Mouse (Mus musculus): ENCODE data around the gene Dnttip1. TPM values are rescaled to one million over a fixed set of nuclear protein-coding genes. Genes with fewer than 3 reads are reported as not detected.

The Dnttip1 gene
- polyA plus RNA-seq, 1 experiment from 2014 or later = 80.6 TPM

- Histone ChIP-seq H3K4me2 (replicated peaks) (no peak overlapping the region), H3K27ac (no peak overlapping the region), H3K4me3 (no peak overlapping the region), H3K9me3 (no peaks in the 10 kb centered on the region), H3K9ac (no peak overlapping the region), H3K27me3 (0 out of 2 replicates have a peak, but pooled peaks cover 6% of the 10 kb centered on the region), H3K36me3 (peaks cover 21% of the 10 kb centered on the region), H3K4me1 (peaks cover 26% of the 10 kb centered on the region)
- 89% methylated on average over 5 of the region's 5 CpGs for WGBS
- ATAC-seq (ENCODE audit: low FRiP score, low read depth) = no peak
Observed at GRCm38 (mm10) chr2:164773989-164774364, 28.2 kb downstream of the Dnttip1 start.

- H3K4me3 ChIP-seq = no peak overlapping the region
- 90% methylated on average over 6 of the region's 6 CpGs for WGBS
- no peak overlapping the region for H3K27ac ChIP-seq
- H3K9ac ChIP-seq = no peak overlapping the region
- no peaks in the 10 kb centered on the region for H3K9me3 ChIP-seq
- 0 out of 2 replicates have a peak, but pooled peaks cover 6% of the 10 kb centered on the region for H3K27me3 ChIP-seq
- ATAC-seq (ENCODE audit: low FRiP score, low read depth) = no peak
- H3K4me1 ChIP-seq = peaks cover 13% of the 10 kb centered on the region
- no peak overlapping the region for H3K4me2 ChIP-seq (replicated peaks)
- peaks cover 21% of the 10 kb centered on the region for H3K36me3 ChIP-seq
Observed at GRCm38 (mm10) chr2:164776130-164776529, 30.3 kb downstream of the Dnttip1 start.

- H3K4me1 ChIP-seq = peaks cover 7% of the 10 kb centered on the region
- WGBS = 67% methylated on average over 17 of the region's 17 CpGs
Observed at GRCm38 (mm10) chr2:164776801-164777200, 31.0 kb downstream of the Dnttip1 start.

GRCm38 (mm10) chr2:164777246-164778014 is 31.6 kb downstream of the Dnttip1 start:
- H3K27me3 ChIP-seq = 0 out of 2 replicates have a peak, but pooled peaks cover 6% of the 10 kb centered on the region
- H3K36me3 ChIP-seq = peaks cover 8% of the 10 kb centered on the region; the same call in 1 of the 2 replicates
- H3K4me3 ChIP-seq = no peak overlapping the region
- no peak for ATAC-seq (ENCODE audit: low FRiP score, low read depth)
- peaks cover under 1% of the 10 kb centered on the region; the same call in 1 of the 2 replicates for H3K4me1 ChIP-seq
- no peaks in the 10 kb centered on the region for H3K9me3 ChIP-seq
- 0 out of 2 replicates have a peak overlapping the region, but pooled peaks have one; percentile 1 for H3K4me2 ChIP-seq (replicated peaks)
- H3K9ac ChIP-seq = no peak overlapping the region
- 81% methylated on average over 30 of the region's 30 CpGs for WGBS
- no peak overlapping the region for H3K27ac ChIP-seq

More at GRCm38 (mm10) chr2:164776801-164777200, 31.0 kb downstream of the Dnttip1 start:
- Histone ChIP-seq H3K9me3 (no peaks in the 10 kb centered on the region), H3K27me3 (0 out of 2 replicates have a peak, but pooled peaks cover 6% of the 10 kb centered on the region), H3K36me3 (peaks cover 14% of the 10 kb centered on the region), H3K4me3 (no peak overlapping the region), H3K4me2 (replicated peaks) (no peak overlapping the region), H3K27ac (no peak overlapping the region), H3K9ac (no peak overlapping the region)
- no peak for ATAC-seq (ENCODE audit: low FRiP score, low read depth)

GRCm38 (mm10) chr2:164778015-164778287 is 32.2 kb downstream of the Dnttip1 start:
- Histone ChIP-seq H3K27ac (no peak overlapping the region), H3K4me2 (replicated peaks) (0 out of 2 replicates have a peak overlapping the region, but pooled peaks have one; percentile 1), H3K36me3 (peaks cover 4% of the 10 kb centered on the region; the same call in 1 of the 2 replicates), H3K9ac (no peak overlapping the region), H3K27me3 (0 out of 2 replicates have a peak, but pooled peaks cover 6% of the 10 kb centered on the region), H3K4me1 (no peaks in the 10 kb centered on the region), H3K9me3 (no peaks in the 10 kb centered on the region), H3K4me3 (no peak overlapping the region)
- no peak for ATAC-seq (ENCODE audit: low FRiP score, low read depth)
- 90% methylated on average over 11 of the region's 11 CpGs for whole genome bisulfite sequencing

GRCm38 (mm10) chr2:164778809-164779208 is 33.0 kb downstream of the Dnttip1 start:
- Histone ChIP-seq H3K4me2 (replicated peaks) (no peak overlapping the region), H3K27ac (no peak overlapping the region), H3K4me1 (no peaks in the 10 kb centered on the region), H3K27me3 (0 out of 2 replicates have a peak, but pooled peaks cover 6% of the 10 kb centered on the region), H3K9ac (no peak overlapping the region), H3K4me3 (no peak overlapping the region), H3K36me3 (no peaks in the 10 kb centered on the region), H3K9me3 (no peaks in the 10 kb centered on the region)
- 70% methylated on average over 7 of the region's 7 CpGs for WGBS
- no peak for ATAC-seq (ENCODE audit: low FRiP score, low read depth)

- no peak within 1 kb of the TSS for H3K27ac ChIP-seq
- H3K4me2 ChIP-seq (replicated peaks) = no peak within 1 kb of the TSS
- no peak within 1 kb of the TSS for H3K4me3 ChIP-seq
- no peak within 1 kb of the TSS for H3K9ac ChIP-seq
- no peak for ATAC-seq (ENCODE audit: low FRiP score, low read depth)
- H3K4me1 ChIP-seq = peaks cover under 1% of the 10 kb centered on the region
- H3K27me3 ChIP-seq = 0 out of 2 replicates have a peak, but pooled peaks cover 6% of the 10 kb centered on the region
- no peaks in the 10 kb centered on the region for H3K9me3 ChIP-seq
- 66% methylated on average over 8 of the region's 8 CpGs for WGBS
- no peaks in the 10 kb centered on the region for H3K36me3 ChIP-seq
Observed at GRCm38 (mm10) chr2:164779481-164780086, 33.8 kb downstream of the Dnttip1 start, which contains the start of gene Tnnc2. Gene Tnnc2, minus strand, starts transcription at chr2:164779967.

- no peak overlapping the region for H3K27ac ChIP-seq
- H3K9ac ChIP-seq = no peak overlapping the region
- H3K9me3 ChIP-seq = no peaks in the 10 kb centered on the region
- no peak overlapping the region for H3K4me2 ChIP-seq (replicated peaks)
- WGBS = 76% methylated on average over 4 of the region's 4 CpGs
- H3K4me1 ChIP-seq = peaks cover 13% of the 10 kb centered on the region
- H3K4me3 ChIP-seq = no peak overlapping the region
- no peaks in the 10 kb centered on the region for H3K36me3 ChIP-seq
- H3K27me3 ChIP-seq = 0 out of 2 replicates have a peak, but pooled peaks cover 3% of the 10 kb centered on the region
- no peak for ATAC-seq (ENCODE audit: low FRiP score, low read depth)
Observed at GRCm38 (mm10) chr2:164781876-164782275, 36.1 kb downstream of the Dnttip1 start.

GRCm38 (mm10) chr2:164783926-164784581 is 38.3 kb downstream of the Dnttip1 start:
- H3K9me3 ChIP-seq = no peaks in the 10 kb centered on the region

GRCm38 (mm10) chr2:164784869-164785420 is 39.2 kb downstream of the Dnttip1 start:
- Histone ChIP-seq H3K9ac (peak overlapping the region; percentile 82), H3K27me3 (no peaks in the 10 kb centered on the region), H3K4me1 (peaks cover 18% of the 10 kb centered on the region), H3K9me3 (no peaks in the 10 kb centered on the region), H3K27ac (peak overlapping the region; percentile 84; the same call in 1 of the 2 replicates), H3K4me3 (peak overlapping the region; percentile 70), H3K36me3 (peaks cover 9% of the 10 kb centered on the region), H3K4me2 (replicated peaks) (peak overlapping the region; percentile 80)
- ATAC-seq (ENCODE audit: low FRiP score, low read depth) = no peak
- WGBS = 4% methylated on average over 7 of the region's 7 CpGs

More at GRCm38 (mm10) chr2:164783926-164784581, 38.3 kb downstream of the Dnttip1 start:
- Histone ChIP-seq H3K9ac (no peak overlapping the region), H3K36me3 (peaks cover 6% of the 10 kb centered on the region), H3K27me3 (no peaks in the 10 kb centered on the region), H3K4me1 (peaks cover 18% of the 10 kb centered on the region), H3K4me2 (replicated peaks) (no peak overlapping the region), H3K27ac (no peak overlapping the region), H3K4me3 (no peak overlapping the region)
- 76% methylated on average over 7 of the region's 7 CpGs for WGBS
- no peak for ATAC-seq (ENCODE audit: low FRiP score, low read depth)

- peak within 1 kb of the TSS; percentile 70 for H3K4me3 ChIP-seq
- H3K9ac ChIP-seq = peak within 1 kb of the TSS; percentile 82
- peak; percentile 86 for ATAC-seq (ENCODE audit: low FRiP score, low read depth)
- under 1% methylated on average over 70 of the region's 89 CpGs for whole genome bisulfite sequencing
- H3K9me3 ChIP-seq = no peaks in the 10 kb centered on the region
- H3K4me1 ChIP-seq = peaks cover 18% of the 10 kb centered on the region
- H3K4me2 ChIP-seq (replicated peaks) = peak within 1 kb of the TSS; percentile 80
- no peaks in the 10 kb centered on the region for H3K27me3 ChIP-seq
- H3K36me3 ChIP-seq = peaks cover 15% of the 10 kb centered on the region
- H3K27ac ChIP-seq = peak within 1 kb of the TSS; percentile 84
Observed at GRCm38 (mm10) chr2:164785481-164786387, 40.0 kb downstream of the Dnttip1 start, which contains the start of gene Snx21. Gene Snx21, plus strand, starts transcription at chr2:164785823.
